Mouse (Mus musculus): ENCODE data around the gene Rcc2. TPM values are rescaled to one million over a fixed set of nuclear protein-coding genes. Genes with fewer than 3 reads are reported as not detected.
A peak's percentile ranks its signal among the peaks of the same experiment; 100 is the strongest.

Rcc2 gene
- total RNA-seq, 2 experiments from 2014 or later: 98.2 to 106 TPM

GRCm38 (mm10) chr4:140744654-140745053 is 44.3 kb downstream of the Rcc2 start:
- peak in 1 of 2 experiments; percentile 55 for DNase-seq (ENCODE audit: low spot score in 2 of 2)

- no peak for DNase-seq (ENCODE audit: low spot score in 2 of 2)
These were observed 47.6 kb downstream of the Rcc2 start for GRCm38 (mm10) chr4:140747978-140748377.

GRCm38 (mm10) chr4:140750328-140750727 is 50.0 kb downstream of the Rcc2 start:
- no peak for DNase-seq (ENCODE audit: low spot score in 2 of 2)

- DNase-seq (ENCODE audit: low spot score in 2 of 2): no peak
These were observed 53.0 kb downstream of the Rcc2 start for GRCm38 (mm10) chr4:140753366-140753765.

GRCm38 (mm10) chr4:140755811-140756210 is 55.5 kb downstream of the Rcc2 start:
- DNase-seq (ENCODE audit: low spot score in 2 of 2): no peak

- DNase-seq (ENCODE audit: low spot score in 2 of 2): no peak
These were observed 61.3 kb downstream of the Rcc2 start for GRCm38 (mm10) chr4:140761601-140762000.

- peak; percentile 26 to 52 for DNase-seq (ENCODE audit: low spot score in 2 of 2)
These were observed 62.8 kb downstream of the Rcc2 start for GRCm38 (mm10) chr4:140763158-140763557.

GRCm38 (mm10) chr4:140765936-140766335 is 65.6 kb downstream of the Rcc2 start:
- no peak for DNase-seq (ENCODE audit: low spot score in 2 of 2)

- no peak for DNase-seq (ENCODE audit: low spot score in 2 of 2)
These were observed 68.6 kb downstream of the Rcc2 start for GRCm38 (mm10) chr4:140768973-140769372.

GRCm38 (mm10) chr4:140770433-140770832 is 70.1 kb downstream of the Rcc2 start:
- peak in 1 of 2 experiments; percentile 18 for DNase-seq (ENCODE audit: low spot score in 2 of 2)

- no peak for DNase-seq (ENCODE audit: low spot score in 2 of 2)
These were observed 70.8 kb downstream of the Rcc2 start for GRCm38 (mm10) chr4:140771091-140771490.

Small RNAs within 50 kb of the gene (microRNA-seq; reads per million reads assigned to microRNA genes)
- gene Gm23045 (not detected), gene Gm25951 (not detected)

Other genes starting within 250 kb of the Rcc2 start
- 10 to 100 TPM; 30.2 to 37.8 TPM for gene Arhgef10l, start 34.5 kb upstream of the Rcc2 start, total RNA-seq (2021)
- under 1 TPM in 1 of 2 experiments, not detected in 1; 0.73 TPM for gene Padi6, start 42.1 kb downstream of the Rcc2 start, total RNA-seq (2021)
- gene Padi4, start 73.7 kb downstream of the Rcc2 start, total RNA-seq (2021): 1 to 10 TPM; 1.4 to 2.7 TPM
- not detected for gene Padi3, start 110.1 kb downstream of the Rcc2 start, total RNA-seq (2021)
- gene Padi1, start 145.2 kb downstream of the Rcc2 start, total RNA-seq (2021): not detected
- 1 to 10 TPM; 6.7 to 9.5 TPM for gene Padi2, start 205.8 kb downstream of the Rcc2 start, total RNA-seq (2021)

All from adrenal gland, postnatal 4 days (tissue).